Mouse (Mus musculus) lung, postnatal 0 days (tissue): Measurements from ENCODE around the gene Rps6ka1. TPM values are rescaled to one million over a fixed set of nuclear protein-coding genes. Genes with fewer than 3 reads are reported as not detected.
A peak's percentile ranks its signal among the peaks of the same experiment; 100 is the strongest.

Source experiments
- ATAC-seq: fragments of 200-750 bp; cut with Nextera tagmentation; 2 replicates; pipeline ENCODE4 v1.8.0; 2017; ENCODE audit warnings: moderate library complexity
- DNase-seq: peaks from one replicate; pipeline ENCODE4 v3.0.0-alpha.2; 2016; ENCODE audit warnings: low spot score
- H3K27ac ChIP-seq: fragments of 300-500 bp; sonication (generic); 2 replicates; pipeline ENCODE4 v1.5.1; 2014; ENCODE audit warnings: antibody characterized with exemption, mild to moderate bottlenecking, low read length, mixed read lengths
- H3K27me3 ChIP-seq: fragments of 300-500 bp; sonication (generic); replicated peaks from 2 replicates; pipeline ENCODE4 v1.6.1; 2014; ENCODE audit warnings: low read length, mixed read lengths; ENCODE audit not compliant: insufficient read depth
- H3K36me3 ChIP-seq: fragments of 300-500 bp; sonication (generic); 2 replicates; pipeline ENCODE4 v1.6.1; 2014; ENCODE audit warnings: low read length, mixed read lengths; ENCODE audit not compliant: insufficient read depth
- H3K4me1 ChIP-seq: fragments of 300-500 bp; sonication (generic); 2 replicates; pipeline ENCODE4 v1.6.1; 2014; ENCODE audit warnings: antibody characterized with exemption, low read depth, low read length, mixed read lengths; ENCODE audit not compliant: insufficient read depth
- H3K4me2 ChIP-seq: fragments of 300-500 bp; sonication (generic); replicated peaks from 2 replicates; pipeline ENCODE4 v1.6.1; 2014; ENCODE audit warnings: low read depth, mild to moderate bottlenecking, low read length, moderate library complexity, mixed read lengths
- H3K4me3 ChIP-seq: fragments of 300-500 bp; sonication (generic); 2 replicates; pipeline ENCODE4 v1.5.1; 2014; ENCODE audit warnings: low read depth, low read length
- H3K9ac ChIP-seq: fragments of 300-500 bp; sonication (generic); replicated peaks from 2 replicates; pipeline ENCODE4 v1.6.1; 2014; ENCODE audit warnings: low read depth, mild to moderate bottlenecking
- H3K9me3 ChIP-seq: fragments of 300-500 bp; sonication (generic); 2 replicates; pipeline ENCODE4 v1.6.1; 2016; ENCODE audit warnings: low read length, mixed read lengths
- CTCF ChIP-seq: IDR thresholded peaks from 2 replicates; pipeline ENCODE4 v1.5.1; 2016; ENCODE audit warnings: antibody characterized with exemption, mild to moderate bottlenecking
- EP300 ChIP-seq: IDR thresholded peaks from 2 replicates; pipeline ENCODE4 v1.6.1; 2016; ENCODE audit warnings: antibody characterized with exemption, mild to moderate bottlenecking, control low read depth
- WGBS: fragments of 180-500 bp; shearing (Covaris S2); extraction: QIAGEN DNeasy Blood & Tissue Kit; methylation state at CpG from one replicate; pipeline ENCODE4 v1.1.7; 2014; 5-methylcytosine and 5-hydroxymethylcytosine counted together
- polyA plus RNA-seq: library from polyadenylated mRNA; unstranded; fragments of >200 nt; fragmentation: Nextera tagmentation; extraction: Ambion mirVana; gene quantifications from 2 replicates; pipeline ENCODE4 v1.2.1, GENCODE M21; 2015

The Rps6ka1 gene
- polyA plus RNA-seq, 1 experiment from 2014 or later = 38.0 TPM

GRCm38 (mm10) chr4:133820806-133821560 lies 66.6 kb downstream of the Rps6ka1 start:
- DNase-seq = peak; percentile 50
- peak; percentile 44; the same call in 1 of the 2 replicates for ATAC-seq
- no peak overlapping the region for H3K4me3 ChIP-seq
- 0 out of 2 replicates have a peak overlapping the region, but pooled peaks have one; percentile 13 for H3K9ac ChIP-seq
- no peaks in the 10 kb centered on the region for H3K36me3 ChIP-seq
- 37% methylated on average over 9 of the region's 9 CpGs for WGBS
- H3K27me3 ChIP-seq = no peaks in the 10 kb centered on the region
- H3K4me1 ChIP-seq = peaks cover 4% of the 10 kb centered on the region; the same call in 1 of the 2 replicates
- TF ChIP-seq EP300 (no peak), CTCF (no peak)
- H3K9me3 ChIP-seq = no peaks in the 10 kb centered on the region
- H3K4me2 ChIP-seq = 0 out of 2 replicates have a peak overlapping the region, but pooled peaks have one; percentile 25
- peak overlapping the region; percentile 5; the same call in 1 of the 2 replicates for H3K27ac ChIP-seq

- H3K27me3 ChIP-seq = no peaks in the 10 kb centered on the region
- peaks cover 4% of the 10 kb centered on the region; the same call in 1 of the 2 replicates for H3K4me1 ChIP-seq
- DNase-seq (no peak), ATAC-seq (no peak)
- 0 out of 2 replicates have a peak overlapping the region, but pooled peaks have one; percentile 5 for H3K27ac ChIP-seq
- H3K36me3 ChIP-seq = no peaks in the 10 kb centered on the region
- no peaks in the 10 kb centered on the region for H3K9me3 ChIP-seq
- no peak overlapping the region for H3K4me3 ChIP-seq
- no peak for TF ChIP-seq EP300
- no peak for TF ChIP-seq CTCF
- 34% methylated on average over 4 of the region's 4 CpGs for WGBS
- H3K9ac ChIP-seq = no peak overlapping the region
- H3K4me2 ChIP-seq = no peak overlapping the region
Observed at GRCm38 (mm10) chr4:133820166-133820565, 67.4 kb downstream of the Rps6ka1 start.

GRCm38 (mm10) chr4:133817356-133817755 lies 70.2 kb downstream of the Rps6ka1 start:
- no peaks in the 10 kb centered on the region for H3K36me3 ChIP-seq
- no peaks in the 10 kb centered on the region for H3K9me3 ChIP-seq
- no peak overlapping the region for H3K27ac ChIP-seq
- peaks cover 4% of the 10 kb centered on the region; the same call in 1 of the 2 replicates for H3K4me1 ChIP-seq
- no peak overlapping the region for H3K4me2 ChIP-seq
- H3K4me3 ChIP-seq = no peak overlapping the region
- no peak overlapping the region for H3K9ac ChIP-seq
- 94% methylated on average over 5 of the region's 5 CpGs for WGBS
- ATAC-seq (no peak), DNase-seq (no peak)
- no peaks in the 10 kb centered on the region for H3K27me3 ChIP-seq
- TF ChIP-seq EP300 (no peak), CTCF (no peak)

GRCm38 (mm10) chr4:133816504-133816875 lies 71.1 kb downstream of the Rps6ka1 start:
- H3K36me3 ChIP-seq = no peaks in the 10 kb centered on the region
- peak overlapping the region; percentile 100 for H3K27ac ChIP-seq
- H3K4me3 ChIP-seq = peak overlapping the region; percentile 10; the same call in 1 of the 2 replicates
- 11% methylated on average over 7 of the region's 7 CpGs for WGBS
- ATAC-seq (no peak), DNase-seq (peak; percentile 41)
- no peak overlapping the region for H3K9ac ChIP-seq
- H3K9me3 ChIP-seq = no peaks in the 10 kb centered on the region
- peaks cover 4% of the 10 kb centered on the region; the same call in 1 of the 2 replicates for H3K4me1 ChIP-seq
- peak overlapping the region; percentile 36 for H3K4me2 ChIP-seq
- no peaks in the 10 kb centered on the region for H3K27me3 ChIP-seq
- TF ChIP-seq EP300 (no peak), CTCF (no peak)

GRCm38 (mm10) chr4:133815635-133816503 lies 71.7 kb downstream of the Rps6ka1 start:
- H3K4me1 ChIP-seq = peaks cover 4% of the 10 kb centered on the region; the same call in 1 of the 2 replicates
- 14% methylated on average over 16 of the region's 16 CpGs for WGBS
- no peak for ATAC-seq
- peak overlapping the region; percentile 100 for H3K27ac ChIP-seq
- no peak overlapping the region for H3K9ac ChIP-seq
- H3K4me2 ChIP-seq = peak overlapping the region; percentile 36
- no peaks in the 10 kb centered on the region for H3K9me3 ChIP-seq
- peak overlapping the region; percentile 10; the same call in 1 of the 2 replicates for H3K4me3 ChIP-seq
- H3K27me3 ChIP-seq = no peaks in the 10 kb centered on the region
- TF ChIP-seq CTCF (no peak), EP300 (no peak)
- DNase-seq = peak; percentile 57
- no peaks in the 10 kb centered on the region for H3K36me3 ChIP-seq
